ENCODE assay signal across 8 mouse cellular contexts in the genomic region with DNA sequence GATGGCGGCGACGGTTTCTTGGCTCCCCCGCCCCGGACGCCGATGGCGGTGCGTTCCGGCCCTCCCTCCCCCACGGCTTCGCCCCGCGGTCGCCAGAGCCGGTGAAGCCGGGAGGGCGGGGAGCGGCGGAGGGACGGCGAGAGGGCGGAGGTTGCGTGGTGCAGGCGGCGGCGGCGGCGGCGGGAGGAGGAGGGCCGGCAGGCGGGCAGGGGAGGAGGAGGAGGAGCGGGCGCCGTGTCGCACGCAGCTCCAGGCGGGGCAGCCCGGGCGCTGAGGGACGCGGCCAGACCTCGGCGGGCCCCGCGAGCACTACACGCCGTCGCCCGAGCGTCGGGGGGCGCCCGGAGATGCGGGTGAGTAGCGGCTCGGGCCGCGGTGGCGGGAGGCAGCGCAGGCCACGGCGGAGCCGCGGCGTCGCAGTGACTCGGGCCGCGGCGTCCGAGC. TPM values are rescaled to one million over a fixed set of nuclear protein-coding genes. Genes with fewer than 3 reads are reported as not detected.
DNase-seq lines count a peak whose midpoint lies in the region; ATAC-seq lines count a peak whose summit lies in the region.

No protein-coding gene starts in this region.

- peak overlapping the region; percentile 99 for H3K9ac ChIP-seq in hindbrain, embryonic 13.5 days

- peak; percentile 85 for DNase-seq in NIH3T3 (ENCODE audit: low read depth)
- DNase-seq in cerebellum, adult 9-11 months = peak; percentile 90
- peak; percentile 11 to 71 for DNase-seq in frontal cortex, adult 2 months (ENCODE audit: extremely low spot score in 1 of 2, low spot score in 1 of 2)
- peak; percentile 76 to 78 for DNase-seq in layer of hippocampus, postnatal 36 days
- peak; percentile 84 for DNase-seq in lung, postnatal 14 days
- peak; percentile 87 for DNase-seq in ovary, postnatal 36 days (ENCODE audit: low spot score)
- peak; percentile 82 for DNase-seq in thymus, postnatal 4 days

- peak overlapping the region; percentile 96 for H3K4me3 ChIP-seq in hindbrain, embryonic 13.5 days

- H3K4me2 ChIP-seq in hindbrain, embryonic 13.5 days = peak overlapping the region; percentile 84

- no peaks in the 10 kb centered on the region for H3K36me3 ChIP-seq in hindbrain, embryonic 13.5 days

- H3K27me3 ChIP-seq in hindbrain, embryonic 13.5 days = no peaks in the 10 kb centered on the region

- H3K4me1 ChIP-seq in hindbrain, embryonic 13.5 days (replicated peaks) = peaks cover 25% of the 10 kb centered on the region

- peak overlapping the region; percentile 98 for H3K27ac ChIP-seq in hindbrain, embryonic 13.5 days

- ATAC-seq in hindbrain, embryonic 13.5 days (ENCODE audit: low FRiP score) = peak; percentile 89

- no peaks in the 10 kb centered on the region for H3K9me3 ChIP-seq in hindbrain, embryonic 13.5 days

- WGBS in hindbrain, embryonic 13.5 days = 0% methylated on average over 49 of the region's 72 CpGs

RNA-seq across cellular contexts. Expression of a gene that starts 1.0 kb away (rescaled TPM):
- polyA plus RNA-seq in frontal cortex, adult 2 months (2012; rRNA removed) = 102 and 114 TPM in 2 replicates
- polyA plus RNA-seq in hindbrain, embryonic 13.5 days (2015; fragmentation: Nextera tagmentation; extraction: Ambion mirVana) = 122 and 125 TPM in 2 replicates
- total RNA-seq in layer of hippocampus, postnatal 36 days (2021) = 100 to 1,000 TPM; 105 to 107 TPM

Comparison
In these comparisons a context has a peak if more than half of its experiments do, and no peak if none do; other contexts are left out.
1. Peak in every context shown above with its lines: DNase-seq, ATAC-seq, H3K4me3 ChIP-seq and H3K27ac ChIP-seq.